Mouse (Mus musculus): Measurements from ENCODE around the gene Spink4. TPM values are rescaled to one million over a fixed set of nuclear protein-coding genes. Genes with fewer than 3 reads are reported as not detected.

The Spink4 gene
- polyA plus RNA-seq, 1 experiment from 2014 or later: not detected

GRCm38 (mm10) chr4:40883200-40883599, 36.7 kb upstream of the Spink4 start:
- H3K4me3 ChIP-seq (ENCODE audit: low read depth, low read length): no peak overlapping the region
- H3K9me3 ChIP-seq (ENCODE audit: control insufficient read depth, low read length): no peaks in the 10 kb centered on the region
- no peak for ATAC-seq (replicated peaks; ENCODE audit: low FRiP score)
- no peaks in the 10 kb centered on the region for H3K36me3 ChIP-seq (ENCODE audit: control insufficient read depth, insufficient read depth, low read length)
- H3K27me3 ChIP-seq (ENCODE audit: control insufficient read depth, insufficient read depth, low read length): no peaks in the 10 kb centered on the region
- no peak overlapping the region for H3K27ac ChIP-seq (ENCODE audit: low read depth, low read length)
- WGBS: 88% methylated on average over 10 of the region's 10 CpGs
- no peak for DNase-seq (ENCODE audit: low spot score)
- H3K4me2 ChIP-seq (ENCODE audit: low read depth, low read length, severe bottlenecking): no peak overlapping the region
- no peaks in the 10 kb centered on the region for H3K4me1 ChIP-seq (replicated peaks; ENCODE audit: control insufficient read depth, insufficient read depth, low read length)
- H3K9ac ChIP-seq (ENCODE audit: low read length): no peak overlapping the region

GRCm38 (mm10) chr4:40884282-40885165, 35.3 kb upstream of the Spink4 start:
- H3K4me1 ChIP-seq (replicated peaks; ENCODE audit: control insufficient read depth, insufficient read depth, low read length): no peaks in the 10 kb centered on the region
- no peak for DNase-seq (ENCODE audit: low spot score)
- 88% methylated on average over 12 of the region's 12 CpGs for WGBS
- H3K27ac ChIP-seq (ENCODE audit: low read depth, low read length): no peak overlapping the region
- H3K27me3 ChIP-seq (ENCODE audit: control insufficient read depth, insufficient read depth, low read length): no peaks in the 10 kb centered on the region
- H3K36me3 ChIP-seq (ENCODE audit: control insufficient read depth, insufficient read depth, low read length): no peaks in the 10 kb centered on the region
- no peak overlapping the region for H3K4me3 ChIP-seq (ENCODE audit: low read depth, low read length)
- H3K4me2 ChIP-seq (ENCODE audit: low read depth, low read length, severe bottlenecking): no peak overlapping the region
- H3K9ac ChIP-seq (ENCODE audit: low read length): no peak overlapping the region
- ATAC-seq (replicated peaks; ENCODE audit: low FRiP score): no peak
- no peaks in the 10 kb centered on the region for H3K9me3 ChIP-seq (ENCODE audit: control insufficient read depth, low read length)

- Histone ChIP-seq H3K27me3 (ENCODE audit: control insufficient read depth, insufficient read depth, low read length) (no peaks in the 10 kb centered on the region), H3K4me1 (replicated peaks; ENCODE audit: control insufficient read depth, insufficient read depth, low read length) (no peaks in the 10 kb centered on the region), H3K4me2 (ENCODE audit: low read depth, low read length, severe bottlenecking) (no peak overlapping the region), H3K27ac (ENCODE audit: low read depth, low read length) (no peak overlapping the region), H3K4me3 (ENCODE audit: low read depth, low read length) (no peak overlapping the region), H3K9me3 (ENCODE audit: control insufficient read depth, low read length) (no peaks in the 10 kb centered on the region), H3K36me3 (ENCODE audit: control insufficient read depth, insufficient read depth, low read length) (no peaks in the 10 kb centered on the region), H3K9ac (ENCODE audit: low read length) (no peak overlapping the region)
- ATAC-seq (replicated peaks; ENCODE audit: low FRiP score) (no peak), DNase-seq (ENCODE audit: low spot score) (no peak)
- WGBS: 80% methylated on average over 2 of the region's 2 CpGs
Observed at GRCm38 (mm10) chr4:40885166-40885525, 34.7 kb upstream of the Spink4 start.

- H3K9ac ChIP-seq (ENCODE audit: low read length): no peak overlapping the region
- WGBS: 76% methylated on average over 4 of the region's 4 CpGs
- no peaks in the 10 kb centered on the region for H3K9me3 ChIP-seq (ENCODE audit: control insufficient read depth, low read length)
- no peaks in the 10 kb centered on the region for H3K27me3 ChIP-seq (ENCODE audit: control insufficient read depth, insufficient read depth, low read length)
- H3K4me3 ChIP-seq (ENCODE audit: low read depth, low read length): no peak overlapping the region
- DNase-seq (ENCODE audit: low spot score) (no peak), ATAC-seq (replicated peaks; ENCODE audit: low FRiP score) (no peak)
- no peaks in the 10 kb centered on the region for H3K36me3 ChIP-seq (ENCODE audit: control insufficient read depth, insufficient read depth, low read length)
- no peak overlapping the region for H3K27ac ChIP-seq (ENCODE audit: low read depth, low read length)
- no peaks in the 10 kb centered on the region for H3K4me1 ChIP-seq (replicated peaks; ENCODE audit: control insufficient read depth, insufficient read depth, low read length)
- H3K4me2 ChIP-seq (ENCODE audit: low read depth, low read length, severe bottlenecking): no peak overlapping the region
Observed at GRCm38 (mm10) chr4:40885883-40886282, 34.0 kb upstream of the Spink4 start.

- Histone ChIP-seq H3K9me3 (ENCODE audit: control insufficient read depth, low read length) (no peaks in the 10 kb centered on the region), H3K4me1 (replicated peaks; ENCODE audit: control insufficient read depth, insufficient read depth, low read length) (no peaks in the 10 kb centered on the region), H3K4me2 (ENCODE audit: low read depth, low read length, severe bottlenecking) (no peak overlapping the region), H3K36me3 (ENCODE audit: control insufficient read depth, insufficient read depth, low read length) (no peaks in the 10 kb centered on the region), H3K27ac (ENCODE audit: low read depth, low read length) (no peak overlapping the region), H3K27me3 (ENCODE audit: control insufficient read depth, insufficient read depth, low read length) (no peaks in the 10 kb centered on the region), H3K4me3 (ENCODE audit: low read depth, low read length) (no peak overlapping the region), H3K9ac (ENCODE audit: low read length) (no peak overlapping the region)
- WGBS: 88% methylated on average over 11 of the region's 11 CpGs
- ATAC-seq (replicated peaks; ENCODE audit: low FRiP score): no peak
- no peak for DNase-seq (ENCODE audit: low spot score)
Observed at GRCm38 (mm10) chr4:40888839-40889238, 31.0 kb upstream of the Spink4 start.

GRCm38 (mm10) chr4:40889252-40889651, 30.6 kb upstream of the Spink4 start:
- no peak overlapping the region for H3K27ac ChIP-seq (ENCODE audit: low read depth, low read length)
- no peak overlapping the region for H3K9ac ChIP-seq (ENCODE audit: low read length)
- ATAC-seq (replicated peaks; ENCODE audit: low FRiP score) (no peak), DNase-seq (ENCODE audit: low spot score) (no peak)
- H3K4me2 ChIP-seq (ENCODE audit: low read depth, low read length, severe bottlenecking): no peak overlapping the region
- no peaks in the 10 kb centered on the region for H3K4me1 ChIP-seq (replicated peaks; ENCODE audit: control insufficient read depth, insufficient read depth, low read length)
- no peaks in the 10 kb centered on the region for H3K9me3 ChIP-seq (ENCODE audit: control insufficient read depth, low read length)
- H3K27me3 ChIP-seq (ENCODE audit: control insufficient read depth, insufficient read depth, low read length): no peaks in the 10 kb centered on the region
- WGBS: 77% methylated on average over 3 of the region's 3 CpGs
- H3K36me3 ChIP-seq (ENCODE audit: control insufficient read depth, insufficient read depth, low read length): no peaks in the 10 kb centered on the region
- no peak overlapping the region for H3K4me3 ChIP-seq (ENCODE audit: low read depth, low read length)

GRCm38 (mm10) chr4:40889983-40890382, 29.9 kb upstream of the Spink4 start:
- ATAC-seq (replicated peaks; ENCODE audit: low FRiP score): no peak
- 91% methylated on average over 4 of the region's 4 CpGs for WGBS
- H3K27me3 ChIP-seq (ENCODE audit: control insufficient read depth, insufficient read depth, low read length): no peaks in the 10 kb centered on the region

GRCm38 (mm10) chr4:40891206-40891605, 28.6 kb upstream of the Spink4 start:
- no peak overlapping the region for H3K4me3 ChIP-seq (ENCODE audit: low read depth, low read length)
- no peak overlapping the region for H3K4me2 ChIP-seq (ENCODE audit: low read depth, low read length, severe bottlenecking)
- H3K36me3 ChIP-seq (ENCODE audit: control insufficient read depth, insufficient read depth, low read length): no peaks in the 10 kb centered on the region
- ATAC-seq (replicated peaks; ENCODE audit: low FRiP score) (no peak), DNase-seq (ENCODE audit: low spot score) (no peak)
- H3K9me3 ChIP-seq (ENCODE audit: control insufficient read depth, low read length): no peaks in the 10 kb centered on the region
- WGBS: 80% methylated on average over 5 of the region's 5 CpGs
- no peak overlapping the region for H3K9ac ChIP-seq (ENCODE audit: low read length)
- no peaks in the 10 kb centered on the region for H3K4me1 ChIP-seq (replicated peaks; ENCODE audit: control insufficient read depth, insufficient read depth, low read length)
- no peak overlapping the region for H3K27ac ChIP-seq (ENCODE audit: low read depth, low read length)
- no peaks in the 10 kb centered on the region for H3K27me3 ChIP-seq (ENCODE audit: control insufficient read depth, insufficient read depth, low read length)

More at GRCm38 (mm10) chr4:40889983-40890382, 29.9 kb upstream of the Spink4 start:
- Histone ChIP-seq H3K27ac (ENCODE audit: low read depth, low read length) (no peak overlapping the region), H3K9ac (ENCODE audit: low read length) (no peak overlapping the region), H3K4me3 (ENCODE audit: low read depth, low read length) (no peak overlapping the region), H3K9me3 (ENCODE audit: control insufficient read depth, low read length) (no peaks in the 10 kb centered on the region), H3K4me2 (ENCODE audit: low read depth, low read length, severe bottlenecking) (no peak overlapping the region), H3K36me3 (ENCODE audit: control insufficient read depth, insufficient read depth, low read length) (no peaks in the 10 kb centered on the region), H3K4me1 (replicated peaks; ENCODE audit: control insufficient read depth, insufficient read depth, low read length) (no peaks in the 10 kb centered on the region)
- DNase-seq (ENCODE audit: low spot score): no peak

GRCm38 (mm10) chr4:40895118-40895517, 24.7 kb upstream of the Spink4 start:
- no peak overlapping the region for H3K4me2 ChIP-seq (ENCODE audit: low read depth, low read length, severe bottlenecking)
- no peak overlapping the region for H3K9ac ChIP-seq (ENCODE audit: low read length)
- no peaks in the 10 kb centered on the region for H3K36me3 ChIP-seq (ENCODE audit: control insufficient read depth, insufficient read depth, low read length)
- H3K4me3 ChIP-seq (ENCODE audit: low read depth, low read length): no peak overlapping the region
- no peak for DNase-seq (ENCODE audit: low spot score)
- H3K27me3 ChIP-seq (ENCODE audit: control insufficient read depth, insufficient read depth, low read length): no peaks in the 10 kb centered on the region
- H3K27ac ChIP-seq (ENCODE audit: low read depth, low read length): no peak overlapping the region
- 96% methylated on average over 3 of the region's 3 CpGs for WGBS
- no peaks in the 10 kb centered on the region for H3K4me1 ChIP-seq (replicated peaks; ENCODE audit: control insufficient read depth, insufficient read depth, low read length)
- no peaks in the 10 kb centered on the region for H3K9me3 ChIP-seq (ENCODE audit: control insufficient read depth, low read length)
- no peak for ATAC-seq (replicated peaks; ENCODE audit: low FRiP score)
